Mouse (Mus musculus): ENCODE data around the gene Btbd35f13. TPM values are rescaled to one million over a fixed set of nuclear protein-coding genes. Genes with fewer than 3 reads are reported as not detected.
"Not testable (repeated sequence)": the region's sequence is repeated elsewhere in the genome, so short reads cannot be mapped to it uniquely, and the experiment has no call there.

The Btbd35f13 gene
- not detected in 2 replicates for polyA plus RNA-seq (2015; fragmentation: Nextera tagmentation; extraction: Ambion mirVana)

DNA sequence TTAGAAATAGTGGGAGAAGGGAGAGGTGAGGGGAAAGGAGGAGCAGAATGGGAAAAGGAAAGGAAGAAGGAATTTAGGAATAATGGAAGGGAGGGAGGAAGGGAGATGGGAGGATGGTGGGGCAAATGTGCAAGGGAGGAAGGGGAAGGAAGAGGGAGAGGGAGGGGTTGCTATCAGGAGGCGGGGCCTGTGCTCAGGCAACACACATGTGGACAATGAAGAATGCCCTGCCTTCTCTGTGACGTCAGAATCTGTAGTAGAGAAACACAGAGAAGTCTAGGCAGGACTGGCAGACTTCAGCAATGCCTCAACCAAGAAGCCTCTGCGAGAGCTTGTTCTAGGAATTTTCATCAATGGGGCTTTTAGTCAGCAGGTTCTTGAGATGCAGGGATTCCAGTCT, at the start of gene Btbd35f13:
Btbd35f13 (plus strand) TSS at position 301 of the 400 bp plus-strand sequence.
- H3K4me1 ChIP-seq (replicated peaks); H3K36me3 ChIP-seq (replicated peaks); H3K9me3 ChIP-seq (replicated peaks); H3K4me2 ChIP-seq; ATAC-seq (ENCODE audit: insufficient read depth); H3K27ac ChIP-seq (replicated peaks); H3K27me3 ChIP-seq; H3K4me3 ChIP-seq (replicated peaks); H3K9ac ChIP-seq: not testable (repeated sequence)
- 52% methylated on average over 2 of the region's 3 CpGs for WGBS (ENCODE audit: insufficient replicate concordance)

DNA sequence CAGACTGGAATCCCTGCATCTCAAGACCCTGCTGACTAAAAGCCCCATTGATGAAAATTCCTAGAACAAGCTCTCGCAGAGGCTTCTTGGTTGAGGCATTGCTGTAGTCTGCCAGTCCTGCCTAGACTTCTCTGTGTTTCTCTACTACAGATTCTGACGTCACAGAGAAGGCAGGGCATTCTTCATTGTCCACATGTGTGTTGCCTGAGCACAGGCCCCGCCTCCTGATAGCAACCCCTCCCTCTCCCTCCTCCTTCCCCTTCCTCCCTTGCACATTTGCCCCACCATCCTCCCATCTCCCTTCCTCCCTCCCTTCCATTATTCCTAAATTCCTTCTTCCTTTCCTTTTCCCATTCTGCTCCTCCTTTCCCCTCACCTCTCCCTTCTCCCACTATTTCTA, 45.3 kb downstream of the Btbd35f13 start, which contains the start of gene Btbd35f14:
Btbd35f14 (minus strand) TSS at position 101 of the 400 bp plus-strand sequence.
- not testable (repeated sequence) for H3K4me3 ChIP-seq (replicated peaks); H3K27ac ChIP-seq (replicated peaks); H3K4me2 ChIP-seq; H3K9me3 ChIP-seq (replicated peaks); ATAC-seq (ENCODE audit: insufficient read depth); H3K36me3 ChIP-seq (replicated peaks); H3K4me1 ChIP-seq (replicated peaks); H3K9ac ChIP-seq; H3K27me3 ChIP-seq
- no CpG with 5 or more reads among the region's 3 CpGs for WGBS (ENCODE audit: insufficient replicate concordance)

Other genes starting within 250 kb of the Btbd35f13 start
- gene Btbd35f15, start 79.9 kb upstream of the Btbd35f13 start, polyA plus RNA-seq (2015; fragmentation: Nextera tagmentation; extraction: Ambion mirVana), result not detected in 2 replicates
- gene Btbd35f14, start 45.2 kb downstream of the Btbd35f13 start, polyA plus RNA-seq (2015; fragmentation: Nextera tagmentation; extraction: Ambion mirVana), result not detected in 2 replicates